Mouse (Mus musculus) testis, adult 2 months (tissue): Measurements from ENCODE around the gene Coa5.

ENCODE experiments used
- CTCF ChIP-seq: fragments of 200-500 bp; IDR thresholded peaks from 2 replicates; pipeline ENCODE4 v1.5.1; 2012; ENCODE audit warnings: low read depth, mild to moderate bottlenecking, inconsistent platforms, low read length, moderate library complexity; ENCODE audit not compliant: control insufficient read depth, insufficient read depth, insufficient replicate concordance
- POLR2A ChIP-seq: fragments of 200-500 bp; IDR thresholded peaks from 2 replicates; pipeline ENCODE4 v1.6.1; 2012; ENCODE audit warnings: low read depth, mild to moderate bottlenecking, inconsistent platforms, low read length, moderate library complexity; ENCODE audit not compliant: control insufficient read depth

- TF ChIP-seq CTCF, result no peak
- no peak for TF ChIP-seq POLR2A
Observed at GRCm38 (mm10) chr1:37393174-37393573, 36.7 kb downstream of the Coa5 start.
